Mouse (Mus musculus) liver, embryonic 15.5 days (tissue): ENCODE measurements around the gene Kcnk4. TPM values are rescaled to one million over a fixed set of nuclear protein-coding genes. Genes with fewer than 3 reads are reported as not detected.
"Not testable (repeated sequence)": the region's sequence is repeated elsewhere in the genome, so short reads cannot be mapped to it uniquely, and the experiment has no call there.

Source experiments
- ATAC-seq: fragments of 200-750 bp; cut with Nextera tagmentation; 2 replicates; pipeline ENCODE4 v1.8.0; 2017; ENCODE audit warnings: moderate number of reproducible peaks, mild to moderate bottlenecking, moderate library complexity; ENCODE audit not compliant: insufficient read depth
- H3K27ac ChIP-seq: fragments of 300-500 bp; sonication (generic); replicated peaks from 2 replicates; pipeline ENCODE4 v1.5.1; 2015; ENCODE audit warnings: mild to moderate bottlenecking, inconsistent platforms
- H3K27me3 ChIP-seq: fragments of 300-500 bp; sonication (generic); 2 replicates; pipeline ENCODE4 v1.6.1; 2015; ENCODE audit warnings: mild to moderate bottlenecking, inconsistent platforms
- H3K36me3 ChIP-seq: fragments of 300-500 bp; sonication (generic); replicated peaks from 2 replicates; pipeline ENCODE4 v1.6.1; 2015; ENCODE audit warnings: moderate library complexity, mild to moderate bottlenecking, inconsistent platforms
- H3K4me1 ChIP-seq: fragments of 300-500 bp; sonication (generic); replicated peaks from 2 replicates; pipeline ENCODE4 v1.6.1; 2015; ENCODE audit warnings: inconsistent platforms
- H3K4me2 ChIP-seq: fragments of 300-500 bp; sonication (generic); 2 replicates; pipeline ENCODE4 v1.6.1; 2015; ENCODE audit warnings: moderate library complexity, mild to moderate bottlenecking, inconsistent platforms
- H3K4me3 ChIP-seq: fragments of 300-500 bp; sonication (generic); replicated peaks from 2 replicates; pipeline ENCODE4 v1.5.1; 2015; ENCODE audit warnings: mild to moderate bottlenecking, inconsistent platforms
- H3K9ac ChIP-seq: fragments of 300-500 bp; sonication (generic); 2 replicates; pipeline ENCODE4 v1.6.1; 2015; ENCODE audit warnings: moderate library complexity, mild to moderate bottlenecking, inconsistent platforms
- H3K9me3 ChIP-seq: fragments of 300-500 bp; sonication (generic); replicated peaks from 2 replicates; pipeline ENCODE4 v1.6.1; 2016; ENCODE audit warnings: inconsistent platforms
- WGBS: fragments of 180-500 bp; shearing (Covaris S2); methylation state at CpG from one replicate; pipeline ENCODE4 v1.1.7; 2015; ENCODE audit warnings: mixed read lengths; ENCODE audit not compliant: insufficient replicate concordance; 5-methylcytosine and 5-hydroxymethylcytosine counted together
- microRNA-seq: library from miRNA; unstranded; fragments of <30 nt; microRNA quantifications from one replicate; pipeline ENCODE4, GENCODE M21; 2016
- polyA plus RNA-seq: library from polyadenylated mRNA; unstranded; fragments of >200 nt; fragmentation: Nextera tagmentation; extraction: Ambion mirVana; gene quantifications from 2 replicates; pipeline ENCODE4 v1.2.1, GENCODE M21; 2015

The Kcnk4 gene
- polyA plus RNA-seq, 1 experiment from 2014 or later: 0.08 TPM

GRCm38 (mm10) chr19:6899641-6900040 lies 34.7 kb downstream of the Kcnk4 start:
- no peak overlapping the region for H3K9ac ChIP-seq
- H3K27me3 ChIP-seq: no peaks in the 10 kb centered on the region
- H3K4me1 ChIP-seq: no peaks in the 10 kb centered on the region
- ATAC-seq: no peak
- 0 out of 2 replicates have a peak, but pooled peaks cover 2% of the 10 kb centered on the region for H3K36me3 ChIP-seq
- no peak overlapping the region for H3K27ac ChIP-seq
- 0 out of 2 replicates have a peak, but pooled peaks cover 3% of the 10 kb centered on the region for H3K9me3 ChIP-seq
- no peak overlapping the region for H3K4me3 ChIP-seq
- H3K4me2 ChIP-seq: no peak overlapping the region
- WGBS: 63% methylated on average over 4 of the region's 4 CpGs

- H3K9ac ChIP-seq, H3K27ac ChIP-seq, H3K27me3 ChIP-seq, ATAC-seq, H3K4me3 ChIP-seq, H3K4me1 ChIP-seq, H3K4me2 ChIP-seq, H3K36me3 ChIP-seq, H3K9me3 ChIP-seq: not testable (repeated sequence)
- WGBS: 60% methylated on average over 18 of the region's 18 CpGs
Observed at GRCm38 (mm10) chr19:6895608-6896305, 38.6 kb downstream of the Kcnk4 start.

- no peak overlapping the region for H3K4me3 ChIP-seq
- H3K9ac ChIP-seq: no peak overlapping the region
- no peaks in the 10 kb centered on the region for H3K4me1 ChIP-seq
- no peaks in the 10 kb centered on the region for H3K27me3 ChIP-seq
- no peak overlapping the region for H3K27ac ChIP-seq
- WGBS: 79% methylated on average over 14 of the region's 14 CpGs
- H3K9me3 ChIP-seq: no peaks in the 10 kb centered on the region
- no peak for ATAC-seq
- no peak overlapping the region for H3K4me2 ChIP-seq
- no peaks in the 10 kb centered on the region for H3K36me3 ChIP-seq
Observed at GRCm38 (mm10) chr19:6893731-6894451, 40.4 kb downstream of the Kcnk4 start.

GRCm38 (mm10) chr19:6892512-6892911 lies 41.8 kb downstream of the Kcnk4 start:
- ATAC-seq: no peak
- WGBS: 49% methylated on average over 4 of the region's 4 CpGs
- no peak overlapping the region for H3K4me2 ChIP-seq

GRCm38 (mm10) chr19:6877965-6878364 lies 56.4 kb downstream of the Kcnk4 start:
- no peak for ATAC-seq
- H3K9ac ChIP-seq: no peak overlapping the region

More at GRCm38 (mm10) chr19:6892512-6892911, 41.8 kb downstream of the Kcnk4 start:
- H3K27me3 ChIP-seq: no peaks in the 10 kb centered on the region
- no peak overlapping the region for H3K27ac ChIP-seq
- H3K4me1 ChIP-seq: no peaks in the 10 kb centered on the region
- no peak overlapping the region for H3K4me3 ChIP-seq
- H3K9me3 ChIP-seq: no peaks in the 10 kb centered on the region
- no peak overlapping the region for H3K9ac ChIP-seq
- no peaks in the 10 kb centered on the region for H3K36me3 ChIP-seq

GRCm38 (mm10) chr19:6876799-6877198 lies 57.5 kb downstream of the Kcnk4 start:
- peaks cover 9% of the 10 kb centered on the region for H3K4me1 ChIP-seq
- no peaks in the 10 kb centered on the region for H3K36me3 ChIP-seq
- no peaks in the 10 kb centered on the region for H3K9me3 ChIP-seq
- ATAC-seq: no peak
- no peaks in the 10 kb centered on the region for H3K27me3 ChIP-seq
- no peak overlapping the region for H3K27ac ChIP-seq
- H3K4me2 ChIP-seq: no peak overlapping the region
- no peak overlapping the region for H3K4me3 ChIP-seq
- no peak overlapping the region for H3K9ac ChIP-seq

More at GRCm38 (mm10) chr19:6877965-6878364, 56.4 kb downstream of the Kcnk4 start:
- Histone ChIP-seq H3K9me3 (no peaks in the 10 kb centered on the region), H3K27ac (no peak overlapping the region), H3K4me1 (no peaks in the 10 kb centered on the region), H3K36me3 (no peaks in the 10 kb centered on the region), H3K4me2 (no peak overlapping the region), H3K27me3 (no peaks in the 10 kb centered on the region), H3K4me3 (no peak overlapping the region)
- WGBS: 67% methylated on average over 4 of the region's 4 CpGs

GRCm38 (mm10) chr19:6875834-6876233 lies 58.5 kb downstream of the Kcnk4 start:
- no peaks in the 10 kb centered on the region for H3K36me3 ChIP-seq
- H3K4me1 ChIP-seq: peaks cover 18% of the 10 kb centered on the region
- ATAC-seq: no peak
- no peak overlapping the region for H3K4me3 ChIP-seq
- H3K4me2 ChIP-seq: no peak overlapping the region
- no peaks in the 10 kb centered on the region for H3K9me3 ChIP-seq
- WGBS: 63% methylated on average over 6 of the region's 6 CpGs
- H3K27me3 ChIP-seq: no peaks in the 10 kb centered on the region
- no peak overlapping the region for H3K9ac ChIP-seq
- no peak overlapping the region for H3K27ac ChIP-seq

- Histone ChIP-seq H3K27me3 (no peaks in the 10 kb centered on the region), H3K9me3 (no peaks in the 10 kb centered on the region), H3K4me1 (peaks cover 25% of the 10 kb centered on the region), H3K27ac (no peak overlapping the region), H3K9ac (no peak overlapping the region), H3K4me2 (no peak overlapping the region), H3K36me3 (no peaks in the 10 kb centered on the region), H3K4me3 (no peak overlapping the region)
- WGBS: 31% methylated on average over 1 of the region's 1 CpGs
- no peak for ATAC-seq
Observed at GRCm38 (mm10) chr19:6874257-6874656, 60.1 kb downstream of the Kcnk4 start.

Small RNA genes lying within 50 kb of the gene (microRNA-seq; reads per million reads assigned to microRNA genes)
- gene Mir6990: 1.3 reads per million

Other genes with a start within 250 kb of the Kcnk4 start
- 6.3 TPM in 2 replicates for gene Rps6ka4, start 93.9 kb downstream of the Kcnk4 start, polyA plus RNA-seq
- 2.5 and 2.8 TPM in 2 replicates for gene Ccdc88b, start 76.3 kb downstream of the Kcnk4 start, polyA plus RNA-seq
- 59.7 and 67.9 TPM in 2 replicates for gene Trmt112, start 24.8 kb downstream of the Kcnk4 start, polyA plus RNA-seq
- gene Prdx5, start 24.4 kb downstream of the Kcnk4 start, polyA plus RNA-seq: 144 and 151 TPM in 2 replicates
- gene Esrra, start 12.7 kb downstream of the Kcnk4 start, polyA plus RNA-seq: 3.8 and 4.9 TPM in 2 replicates
- gene Catsperz, start 9.1 kb downstream of the Kcnk4 start, polyA plus RNA-seq: 0.24 and 0.59 TPM in 2 replicates
- gene Bad, start 7.3 kb upstream of the Kcnk4 start, polyA plus RNA-seq: 25.5 and 26.1 TPM in 2 replicates
- gene Gpr137, start 8.0 kb upstream of the Kcnk4 start, polyA plus RNA-seq: 7.4 TPM in 2 replicates
- gene Ppp1r14b, start 40.5 kb upstream of the Kcnk4 start, polyA plus RNA-seq: 51.4 and 55.8 TPM in 2 replicates
- gene Plcb3, start 42.0 kb upstream of the Kcnk4 start, polyA plus RNA-seq: 5.9 and 6.8 TPM in 2 replicates
- 88.3 and 101 TPM in 2 replicates for gene Fkbp2, start 46.0 kb upstream of the Kcnk4 start, polyA plus RNA-seq
- gene Vegfb, start 53.1 kb upstream of the Kcnk4 start, polyA plus RNA-seq: 15.5 and 15.6 TPM in 2 replicates
- gene Dnajc4, start 58.1 kb upstream of the Kcnk4 start, polyA plus RNA-seq: 10.2 and 10.9 TPM in 2 replicates
- gene Nudt22, start 61.6 kb upstream of the Kcnk4 start, polyA plus RNA-seq: 9.5 and 10.4 TPM in 2 replicates
- gene Trpt1, start 61.6 kb upstream of the Kcnk4 start, polyA plus RNA-seq: 1.6 and 2.3 TPM in 2 replicates
- gene Fermt3, start 85.0 kb upstream of the Kcnk4 start, polyA plus RNA-seq: 105 and 118 TPM in 2 replicates
- 116 and 121 TPM in 2 replicates for gene Stip1, start 105.5 kb upstream of the Kcnk4 start, polyA plus RNA-seq
- gene Macrod1, start 122.3 kb upstream of the Kcnk4 start, polyA plus RNA-seq: 5.6 and 6.2 TPM in 2 replicates
- 0.17 TPM in 2 replicates for gene Flrt1, start 171.2 kb upstream of the Kcnk4 start, polyA plus RNA-seq